Mouse (Mus musculus) intestine, postnatal 0 days (tissue): ENCODE measurements around the gene 9230112D13Rik. TPM values are rescaled to one million over a fixed set of nuclear protein-coding genes. Genes with fewer than 3 reads are reported as not detected.

Experiments
- ATAC-seq: fragments of 200-750 bp; cut with Nextera tagmentation; 2 replicates; pipeline ENCODE4 v1.8.0; 2017; ENCODE audit warnings: mild to moderate bottlenecking, moderate TSS enrichment, moderate library complexity
- H3K27ac ChIP-seq: fragments of 300-500 bp; sonication (generic); 2 replicates; pipeline ENCODE4 v1.5.1; 2014; ENCODE audit warnings: mild to moderate bottlenecking, low read depth, low read length, moderate library complexity
- H3K27me3 ChIP-seq: fragments of 300-500 bp; sonication (generic); replicated peaks from 2 replicates; pipeline ENCODE4 v1.6.1; 2014; ENCODE audit warnings: low read length, mixed read lengths; ENCODE audit not compliant: control insufficient read depth, insufficient read depth
- H3K36me3 ChIP-seq: fragments of 300-500 bp; sonication (generic); 2 replicates; pipeline ENCODE4 v1.6.1; 2014; ENCODE audit warnings: mild to moderate bottlenecking, moderate library complexity; ENCODE audit not compliant: control insufficient read depth, insufficient read depth
- H3K4me1 ChIP-seq: fragments of 300-500 bp; sonication (generic); replicated peaks from 2 replicates; pipeline ENCODE4 v1.6.1; 2014; ENCODE audit warnings: antibody characterized with exemption, low read length, mixed read lengths; ENCODE audit not compliant: control insufficient read depth, insufficient read depth
- H3K4me2 ChIP-seq: fragments of 300-500 bp; sonication (generic); replicated peaks from 2 replicates; pipeline ENCODE4 v1.6.1; 2014; ENCODE audit warnings: low read depth, mild to moderate bottlenecking, moderate library complexity
- H3K4me3 ChIP-seq: fragments of 300-500 bp; sonication (generic); 2 replicates; pipeline ENCODE4 v1.5.1; 2014; ENCODE audit warnings: low read depth, low read length
- H3K9ac ChIP-seq: fragments of 300-500 bp; sonication (generic); 2 replicates; pipeline ENCODE4 v1.6.1; 2014; ENCODE audit warnings: mild to moderate bottlenecking, low read depth, low read length
- H3K9me3 ChIP-seq: fragments of 300-500 bp; sonication (generic); 2 replicates; pipeline ENCODE4 v1.6.1; 2016; ENCODE audit warnings: mixed run types; ENCODE audit not compliant: control insufficient read depth
- CTCF ChIP-seq: sonication (generic); IDR thresholded peaks from 2 replicates; pipeline ENCODE4 v1.5.1; 2016; ENCODE audit warnings: low read depth, mild to moderate bottlenecking, control low read depth, antibody characterized with exemption, moderate library complexity
- WGBS: fragments of 180-500 bp; shearing (Covaris S2); extraction: QIAGEN DNeasy Blood & Tissue Kit; methylation state at CpG from one replicate; pipeline ENCODE4 v1.1.7; 2014; 5-methylcytosine and 5-hydroxymethylcytosine counted together
- polyA plus RNA-seq: library from polyadenylated mRNA; unstranded; fragments of >200 nt; fragmentation: Nextera tagmentation; extraction: Ambion mirVana; gene quantifications from 2 replicates; pipeline ENCODE4 v1.2.1, GENCODE M21; 2015

Gene 9230112D13Rik
- polyA plus RNA-seq = not detected in 2 replicates

GRCm38 (mm10) chr14:34522701-34523100, at the start of gene 9230112D13Rik:
Gene 9230112D13Rik, minus strand, starts transcription at chr14:34522801.
- H3K27me3 ChIP-seq = no peaks in the 10 kb centered on the region
- no peak for TF ChIP-seq CTCF
- H3K9me3 ChIP-seq = no peaks in the 10 kb centered on the region
- H3K4me3 ChIP-seq = no peak within 1 kb of the TSS
- no peak within 1 kb of the TSS for H3K27ac ChIP-seq
- no peaks in the 10 kb centered on the region for H3K36me3 ChIP-seq
- 0 out of 2 replicates have a peak within 1 kb of the TSS, but pooled peaks have one; percentile 10 for H3K4me2 ChIP-seq
- WGBS = 40% methylated on average over 8 of the region's 8 CpGs
- ATAC-seq = 0 out of 2 replicates have a peak, but pooled peaks have one; percentile 19
- H3K9ac ChIP-seq = no peak within 1 kb of the TSS
- H3K4me1 ChIP-seq = no peaks in the 10 kb centered on the region

DNA sequence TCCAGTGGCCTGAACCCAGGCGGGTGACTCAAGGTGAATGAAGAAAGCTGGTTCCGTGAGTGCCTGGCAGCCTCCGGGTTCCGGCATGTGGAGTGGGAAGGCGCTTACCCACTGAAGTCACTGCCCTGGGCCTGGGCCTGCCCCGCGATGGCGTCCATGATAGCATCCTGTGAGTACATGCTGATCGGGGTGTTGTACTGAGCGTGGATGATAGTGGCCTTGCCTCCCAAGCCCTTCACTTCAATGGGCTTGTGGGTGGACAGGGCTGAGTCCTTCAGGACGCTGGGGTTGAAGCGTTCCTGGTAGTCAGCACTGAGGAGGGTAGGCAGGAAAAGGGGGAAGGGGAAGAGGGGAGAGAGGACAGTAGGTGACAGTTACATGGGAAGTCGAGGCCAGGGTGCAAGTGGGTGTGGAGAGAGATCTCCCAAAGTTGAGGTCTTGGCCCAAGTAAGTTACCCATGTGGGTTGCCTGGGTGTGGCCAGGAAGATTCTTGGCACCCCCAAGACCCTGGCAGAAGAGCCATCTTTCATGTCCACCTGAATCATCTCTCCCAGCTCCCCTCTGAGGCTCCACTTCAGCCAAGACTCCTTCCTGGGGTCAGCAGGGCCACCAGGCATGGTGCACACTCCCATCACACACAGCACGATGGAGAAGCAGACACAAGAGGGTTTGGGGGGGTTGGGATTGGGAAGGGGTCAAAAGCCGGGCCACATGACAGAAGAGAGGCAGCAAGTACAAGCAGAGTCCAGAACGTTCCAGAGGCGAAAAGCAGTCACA, 49.2 kb upstream of the 9230112D13Rik start:
- Histone ChIP-seq H3K36me3 (peaks cover 8% of the 10 kb centered on the region; the same call in 1 of the 2 replicates), H3K9ac (no peak overlapping the region), H3K9me3 (no peaks in the 10 kb centered on the region), H3K27me3 (no peaks in the 10 kb centered on the region), H3K4me3 (no peak overlapping the region), H3K4me2 (no peak overlapping the region), H3K4me1 (0 out of 2 replicates have a peak, but pooled peaks cover 10% of the 10 kb centered on the region), H3K27ac (no peak overlapping the region)
- no peak for TF ChIP-seq CTCF
- no peak for ATAC-seq
- 89% methylated on average over 17 of the region's 17 CpGs for WGBS

DNA sequence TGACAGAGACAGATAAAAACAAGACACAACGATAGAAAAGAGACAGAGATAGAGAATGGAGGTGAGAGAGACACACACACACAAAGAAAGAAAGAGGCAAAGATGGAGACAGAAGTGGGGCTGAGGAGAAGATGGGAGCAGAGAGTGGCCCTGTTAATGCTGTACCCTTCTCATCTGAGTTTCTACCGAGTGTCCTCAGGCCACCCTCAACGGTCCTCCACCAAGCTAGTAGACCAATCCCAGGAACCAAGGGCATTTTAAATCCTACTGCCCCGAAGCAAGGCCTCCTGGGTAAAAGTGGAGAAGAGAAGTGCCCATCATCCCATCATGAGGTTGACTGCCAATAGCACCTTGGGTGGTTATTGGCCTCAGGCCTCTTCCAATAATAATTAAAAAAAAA, 48.3 kb upstream of the 9230112D13Rik start:
- no peak for ATAC-seq
- H3K27ac ChIP-seq = no peak overlapping the region
- 88% methylated on average over 4 of the region's 4 CpGs for WGBS

GRCm38 (mm10) chr14:34570294-34570693, 47.7 kb upstream of the 9230112D13Rik start:
- WGBS = 1% methylated on average over 6 of the region's 6 CpGs
- Histone ChIP-seq H3K4me1 (0 out of 2 replicates have a peak, but pooled peaks cover 10% of the 10 kb centered on the region), H3K4me2 (peak overlapping the region; percentile 60), H3K27ac (no peak overlapping the region), H3K4me3 (peak overlapping the region; percentile 24; the same call in 1 of the 2 replicates), H3K27me3 (no peaks in the 10 kb centered on the region), H3K9ac (no peak overlapping the region), H3K9me3 (no peaks in the 10 kb centered on the region), H3K36me3 (no peaks in the 10 kb centered on the region; the same call in 1 of the 2 replicates)
- ATAC-seq = no peak
- TF ChIP-seq CTCF = peak; percentile 85

More for the DNA sequence above, 48.3 kb upstream of the 9230112D13Rik start:
- H3K9ac ChIP-seq = no peak overlapping the region
- no peaks in the 10 kb centered on the region for H3K9me3 ChIP-seq
- no peaks in the 10 kb centered on the region; the same call in 1 of the 2 replicates for H3K36me3 ChIP-seq
- no peak for TF ChIP-seq CTCF
- H3K27me3 ChIP-seq = no peaks in the 10 kb centered on the region
- H3K4me1 ChIP-seq = 0 out of 2 replicates have a peak, but pooled peaks cover 10% of the 10 kb centered on the region
- H3K4me3 ChIP-seq = no peak overlapping the region
- H3K4me2 ChIP-seq = no peak overlapping the region

- 25% methylated on average over 27 of the region's 27 CpGs for WGBS
- Histone ChIP-seq H3K9me3 (no peaks in the 10 kb centered on the region), H3K36me3 (no peaks in the 10 kb centered on the region; the same call in 1 of the 2 replicates), H3K9ac (no peak overlapping the region), H3K4me1 (0 out of 2 replicates have a peak, but pooled peaks cover 10% of the 10 kb centered on the region), H3K27ac (no peak overlapping the region), H3K4me3 (peak overlapping the region; percentile 24; the same call in 1 of the 2 replicates), H3K27me3 (no peaks in the 10 kb centered on the region), H3K4me2 (peak overlapping the region; percentile 60)
- TF ChIP-seq CTCF = no peak
- no peak for ATAC-seq
Measured at GRCm38 (mm10) chr14:34569534-34570194, 47.1 kb upstream of the 9230112D13Rik start.

DNA sequence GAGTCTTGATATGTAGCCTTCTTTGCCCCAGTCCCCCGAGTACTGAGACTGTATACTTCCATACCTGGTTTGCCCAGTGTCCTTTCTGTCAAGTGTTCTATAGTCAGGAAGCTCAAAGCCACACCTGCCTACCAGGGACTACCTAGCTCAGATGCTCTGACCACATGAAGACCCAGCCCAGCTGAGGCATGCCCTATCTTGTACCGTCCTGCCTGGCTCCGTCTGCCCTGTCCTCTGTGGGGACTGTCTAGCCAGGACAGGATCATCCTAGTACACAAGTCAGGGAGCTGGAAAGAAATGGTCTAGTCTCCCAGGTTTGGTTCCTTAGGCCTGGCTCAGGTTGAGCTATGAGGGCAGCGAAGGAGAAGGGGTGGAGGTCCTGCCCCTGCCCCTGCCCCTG, 46.0 kb upstream of the 9230112D13Rik start:
- Histone ChIP-seq H3K27ac (no peak overlapping the region), H3K9me3 (no peaks in the 10 kb centered on the region), H3K4me1 (0 out of 2 replicates have a peak, but pooled peaks cover 5% of the 10 kb centered on the region), H3K4me2 (no peak overlapping the region), H3K36me3 (no peaks in the 10 kb centered on the region), H3K9ac (no peak overlapping the region), H3K4me3 (no peak overlapping the region), H3K27me3 (no peaks in the 10 kb centered on the region)
- no peak for ATAC-seq
- WGBS = 81% methylated on average over 4 of the region's 4 CpGs
- TF ChIP-seq CTCF = no peak
